Mouse (Mus musculus) neural tube, embryonic 14.5 days (tissue): Measurements from ENCODE around the gene Gba. TPM values are rescaled to one million over a fixed set of nuclear protein-coding genes. Genes with fewer than 3 reads are reported as not detected.

Experiments used
- ATAC-seq: fragments of 200-750 bp; cut with Nextera tagmentation; 2 replicates; pipeline ENCODE4 v1.8.0; 2017; ENCODE audit warnings: low read depth, mild to moderate bottlenecking, moderate TSS enrichment, moderate library complexity
- H3K27ac ChIP-seq: fragments of 300-500 bp; sonication (generic); 2 replicates; pipeline ENCODE4 v1.5.1; 2014; ENCODE audit warnings: low read depth, mild to moderate bottlenecking, control low read depth, low read length, moderate library complexity, mixed read lengths
- H3K27me3 ChIP-seq: fragments of 300-500 bp; sonication (generic); 2 replicates; pipeline ENCODE4 v1.6.1; 2014; ENCODE audit warnings: low read length; ENCODE audit not compliant: control insufficient read depth, insufficient read depth
- H3K36me3 ChIP-seq: fragments of 300-500 bp; sonication (generic); 2 replicates; pipeline ENCODE4 v1.6.1; 2014; ENCODE audit warnings: low read length, mixed read lengths; ENCODE audit not compliant: control insufficient read depth, insufficient read depth
- H3K4me1 ChIP-seq: fragments of 300-500 bp; sonication (generic); 2 replicates; pipeline ENCODE4 v1.6.1; 2014; ENCODE audit warnings: low read length; ENCODE audit not compliant: control insufficient read depth, insufficient read depth
- H3K4me2 ChIP-seq: fragments of 300-500 bp; sonication (generic); 2 replicates; pipeline ENCODE4 v1.6.1; 2014; ENCODE audit warnings: mild to moderate bottlenecking, low read depth, low read length, control low read depth
- H3K4me3 ChIP-seq: fragments of 300-500 bp; sonication (generic); 2 replicates; pipeline ENCODE4 v1.5.1; 2014; ENCODE audit warnings: low read depth, low read length, control low read depth, mixed read lengths
- H3K9ac ChIP-seq: fragments of 300-500 bp; sonication (generic); replicated peaks from 2 replicates; pipeline ENCODE4 v1.6.1; 2014; ENCODE audit warnings: low read depth, mild to moderate bottlenecking, control low read depth, low read length, mixed read lengths
- H3K9me3 ChIP-seq: fragments of 300-500 bp; sonication (generic); 2 replicates; pipeline ENCODE4 v1.6.1; 2016; ENCODE audit warnings: low read length; ENCODE audit not compliant: control insufficient read depth
- WGBS: fragments of 180-500 bp; shearing (Covaris S2); extraction: QIAGEN DNeasy Blood & Tissue Kit; methylation state at CpG from one replicate; pipeline ENCODE4 v1.1.7; 2014; 5-methylcytosine and 5-hydroxymethylcytosine counted together
- polyA plus RNA-seq: library from polyadenylated mRNA; unstranded; fragments of >200 nt; fragmentation: Nextera tagmentation; extraction: Ambion mirVana; gene quantifications from 2 replicates; pipeline ENCODE4 v1.2.1, GENCODE M21; 2014

The Gba gene
- polyA plus RNA-seq, 1 experiment from 2014 or later: 41.5 TPM

DNA sequence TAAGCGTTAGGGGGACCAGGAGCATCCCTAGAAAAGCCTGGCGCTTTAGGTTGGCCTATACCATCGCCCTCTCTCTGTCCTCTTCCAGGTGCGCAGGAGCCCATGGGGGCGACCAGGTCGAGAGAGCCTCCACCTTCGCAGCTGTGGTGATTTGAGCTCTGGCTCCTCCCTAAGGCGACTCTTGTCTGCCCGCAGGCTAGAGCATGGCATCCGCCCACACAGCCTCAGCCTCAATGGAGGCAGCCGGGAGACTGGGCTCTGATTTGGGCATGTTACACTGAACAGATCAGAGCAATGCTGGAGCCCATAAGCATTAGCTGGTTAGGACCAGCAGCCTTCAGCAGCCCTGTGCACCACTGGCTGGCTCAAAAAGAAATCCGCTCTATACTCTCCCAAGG is 14.3 kb upstream of the Gba start:
- Histone ChIP-seq H3K9ac (no peak overlapping the region), H3K27ac (no peak overlapping the region), H3K4me3 (no peak overlapping the region), H3K4me1 (peaks cover 17% of the 10 kb centered on the region), H3K27me3 (no peaks in the 10 kb centered on the region), H3K9me3 (no peaks in the 10 kb centered on the region), H3K36me3 (0 out of 2 replicates have a peak, but pooled peaks cover 18% of the 10 kb centered on the region), H3K4me2 (no peak overlapping the region)
- no peak for ATAC-seq
- 77% methylated on average over 12 of the region's 12 CpGs for WGBS

GRCm38 (mm10) chr3:89190436-89190835 is 12.3 kb upstream of the Gba start:
- ATAC-seq: no peak
- Histone ChIP-seq H3K27ac (no peak overlapping the region), H3K9ac (no peak overlapping the region), H3K36me3 (0 out of 2 replicates have a peak, but pooled peaks cover 18% of the 10 kb centered on the region), H3K4me1 (no peaks in the 10 kb centered on the region), H3K4me3 (no peak overlapping the region), H3K9me3 (no peaks in the 10 kb centered on the region), H3K27me3 (no peaks in the 10 kb centered on the region), H3K4me2 (no peak overlapping the region)
- 88% methylated on average over 8 of the region's 8 CpGs for WGBS

- Histone ChIP-seq H3K27ac (no peak overlapping the region), H3K4me3 (no peak overlapping the region), H3K4me2 (no peak overlapping the region), H3K9me3 (no peaks in the 10 kb centered on the region), H3K4me1 (no peaks in the 10 kb centered on the region), H3K9ac (no peak overlapping the region), H3K36me3 (0 out of 2 replicates have a peak, but pooled peaks cover 6% of the 10 kb centered on the region), H3K27me3 (no peaks in the 10 kb centered on the region)
- 79% methylated on average over 1 of the region's 1 CpGs for whole genome bisulfite sequencing
- no peak for ATAC-seq
Measured at GRCm38 (mm10) chr3:89193351-89193750, 9.4 kb upstream of the Gba start.

GRCm38 (mm10) chr3:89193853-89194252 is 8.9 kb upstream of the Gba start:
- Histone ChIP-seq H3K9ac (no peak overlapping the region), H3K36me3 (0 out of 2 replicates have a peak, but pooled peaks cover 1% of the 10 kb centered on the region), H3K27me3 (no peaks in the 10 kb centered on the region), H3K4me1 (no peaks in the 10 kb centered on the region), H3K4me3 (no peak overlapping the region), H3K27ac (no peak overlapping the region), H3K4me2 (no peak overlapping the region), H3K9me3 (no peaks in the 10 kb centered on the region)
- no peak for ATAC-seq
- WGBS: 86% methylated on average over 2 of the region's 2 CpGs

- Histone ChIP-seq H3K9ac (peak overlapping the region; percentile 29), H3K4me2 (peak overlapping the region; percentile 45), H3K9me3 (no peaks in the 10 kb centered on the region), H3K4me3 (peak overlapping the region; percentile 27), H3K36me3 (no peaks in the 10 kb centered on the region), H3K27me3 (no peaks in the 10 kb centered on the region), H3K4me1 (no peaks in the 10 kb centered on the region), H3K27ac (peak overlapping the region; percentile 56)
- WGBS: 9% methylated on average over 33 of the region's 33 CpGs
- ATAC-seq: peak; percentile 94
Measured at GRCm38 (mm10) chr3:89195979-89196877, 6.5 kb upstream of the Gba start.

DNA sequence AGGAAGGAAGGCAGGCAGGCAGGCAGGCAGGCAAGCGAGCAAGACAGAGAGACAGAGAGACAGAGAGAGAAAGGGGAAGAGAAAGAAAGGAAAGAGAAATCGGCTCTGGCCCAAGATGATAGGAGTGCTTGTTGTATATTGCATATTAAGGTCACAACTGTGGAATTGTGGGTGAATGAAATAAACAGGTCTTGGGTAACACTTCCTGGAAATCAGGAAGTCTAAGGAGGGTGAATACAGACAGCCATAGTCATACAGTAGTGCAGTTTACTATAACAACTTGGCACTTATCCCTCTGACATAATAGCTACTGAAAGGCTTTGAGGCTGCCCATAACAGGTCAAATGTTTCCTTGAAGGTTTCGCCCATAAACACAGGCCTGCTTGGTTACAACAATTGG is 2.9 kb upstream of the Gba start:
- whole genome bisulfite sequencing: 84% methylated on average over 3 of the region's 3 CpGs
- no peak overlapping the region for H3K4me3 ChIP-seq
- no peak overlapping the region for H3K27ac ChIP-seq
- H3K4me1 ChIP-seq: peaks cover 5% of the 10 kb centered on the region; the same call in 1 of the 2 replicates
- no peaks in the 10 kb centered on the region for H3K9me3 ChIP-seq
- peaks cover 10% of the 10 kb centered on the region for H3K36me3 ChIP-seq
- no peak overlapping the region for H3K4me2 ChIP-seq
- no peak overlapping the region for H3K9ac ChIP-seq
- H3K27me3 ChIP-seq: no peaks in the 10 kb centered on the region
- no peak for ATAC-seq

GRCm38 (mm10) chr3:89203142-89203514 is 400 bp downstream of the Gba start:
- no peaks in the 10 kb centered on the region for H3K9me3 ChIP-seq
- H3K27ac ChIP-seq: no peak overlapping the region
- H3K36me3 ChIP-seq: peaks cover 33% of the 10 kb centered on the region
- peaks cover 5% of the 10 kb centered on the region; the same call in 1 of the 2 replicates for H3K4me1 ChIP-seq
- H3K9ac ChIP-seq: peak overlapping the region; percentile 41
- H3K4me2 ChIP-seq: peak overlapping the region; percentile 53
- H3K27me3 ChIP-seq: no peaks in the 10 kb centered on the region
- peak overlapping the region; percentile 46 for H3K4me3 ChIP-seq
- peak; percentile 9; the same call in 1 of the 2 replicates for ATAC-seq
- WGBS: 44% methylated on average over 5 of the region's 5 CpGs

DNA sequence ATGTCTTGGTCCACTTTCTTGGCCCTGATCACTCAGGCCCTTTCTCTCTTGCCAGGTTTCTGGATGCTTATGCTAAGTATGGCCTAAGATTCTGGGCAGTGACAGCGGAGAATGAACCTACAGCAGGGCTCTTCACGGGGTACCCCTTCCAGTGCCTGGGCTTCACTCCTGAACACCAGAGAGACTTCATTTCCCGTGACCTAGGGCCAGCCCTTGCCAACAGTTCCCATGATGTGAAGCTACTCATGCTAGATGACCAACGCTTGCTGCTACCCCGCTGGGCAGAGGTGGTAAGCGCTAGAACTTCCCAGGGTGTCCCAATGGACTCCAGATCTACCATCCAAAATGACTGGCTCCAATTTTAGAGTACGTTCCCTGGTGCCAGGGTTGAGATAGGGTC is 3.4 kb downstream of the Gba start:
- Histone ChIP-seq H3K36me3 (peaks cover 62% of the 10 kb centered on the region), H3K4me1 (peaks cover 5% of the 10 kb centered on the region; the same call in 1 of the 2 replicates), H3K27me3 (no peaks in the 10 kb centered on the region), H3K27ac (no peak overlapping the region), H3K9ac (no peak overlapping the region), H3K4me2 (no peak overlapping the region), H3K9me3 (no peaks in the 10 kb centered on the region), H3K4me3 (no peak overlapping the region)
- 94% methylated on average over 7 of the region's 7 CpGs for WGBS
- ATAC-seq: no peak

DNA sequence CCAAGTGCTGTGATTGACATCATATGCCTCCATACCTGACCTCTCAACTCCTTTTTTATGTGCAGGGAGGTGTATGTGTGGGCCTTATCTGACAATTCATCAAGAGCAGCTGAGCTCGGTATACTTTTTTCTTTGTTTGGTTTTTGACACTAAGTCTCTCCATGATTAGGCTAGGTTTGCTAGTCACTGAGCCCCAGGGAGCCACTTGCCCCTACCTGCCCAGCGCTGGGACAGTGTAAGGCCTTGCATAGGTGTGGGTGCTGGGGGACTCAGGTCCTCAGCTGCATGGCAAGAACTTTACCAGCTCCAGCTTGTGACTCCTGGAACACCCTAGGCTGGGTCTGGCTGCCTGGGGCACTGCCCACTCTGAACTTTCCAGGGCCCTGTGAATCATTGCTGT is 4.0 kb downstream of the Gba start:
- no peak overlapping the region for H3K9ac ChIP-seq
- no peaks in the 10 kb centered on the region for H3K27me3 ChIP-seq
- no peaks in the 10 kb centered on the region for H3K9me3 ChIP-seq
- peaks cover 65% of the 10 kb centered on the region for H3K36me3 ChIP-seq
- no peak for ATAC-seq
- H3K4me3 ChIP-seq: no peak overlapping the region
- H3K27ac ChIP-seq: no peak overlapping the region
- peaks cover 5% of the 10 kb centered on the region; the same call in 1 of the 2 replicates for H3K4me1 ChIP-seq
- H3K4me2 ChIP-seq: no peak overlapping the region
- WGBS: 93% methylated on average over 2 of the region's 2 CpGs
